Mouse (Mus musculus) erythroid progenitor cell, adult 5-6 weeks (primary cell): ENCODE results near the gene Rheb. TPM values are rescaled to one million over a fixed set of nuclear protein-coding genes. Genes with fewer than 3 reads are reported as not detected.
"Not testable (repeated sequence)": the region's sequence is repeated elsewhere in the genome, so short reads cannot be mapped to it uniquely, and the experiment has no call there.

ENCODE experiments used
- ATAC-seq: replicated peaks from 2 replicates; pipeline ENCODE4 v1.8.0; 2016; ENCODE audit warnings: moderate number of reproducible peaks, mild to moderate bottlenecking, moderate TSS enrichment, inconsistent platforms; ENCODE audit not compliant: poor library complexity, low FRiP score, severe bottlenecking
- total RNA-seq, 2 experiments: library from RNA; stranded (forward) in 1 of 2; stranded (reverse) in 1 of 2; fragments of 150-400 nt in 1 of 2; fragments of 186-747, 209-891 nt in 1 of 2; gene quantifications; 2 replicates each; pipeline versions ENCODE4 v1.2.3 to v1.2.4; 2015 to 2017; ENCODE audit warnings: low replicate concordance in 2 of 2

Rheb gene
- total RNA-seq (2015; ENCODE audit: low replicate concordance) (70.8 and 75.0 TPM in 2 replicates), total RNA-seq (2017; ENCODE audit: low replicate concordance) (37.6 and 73.3 TPM in 2 replicates)

DNA sequence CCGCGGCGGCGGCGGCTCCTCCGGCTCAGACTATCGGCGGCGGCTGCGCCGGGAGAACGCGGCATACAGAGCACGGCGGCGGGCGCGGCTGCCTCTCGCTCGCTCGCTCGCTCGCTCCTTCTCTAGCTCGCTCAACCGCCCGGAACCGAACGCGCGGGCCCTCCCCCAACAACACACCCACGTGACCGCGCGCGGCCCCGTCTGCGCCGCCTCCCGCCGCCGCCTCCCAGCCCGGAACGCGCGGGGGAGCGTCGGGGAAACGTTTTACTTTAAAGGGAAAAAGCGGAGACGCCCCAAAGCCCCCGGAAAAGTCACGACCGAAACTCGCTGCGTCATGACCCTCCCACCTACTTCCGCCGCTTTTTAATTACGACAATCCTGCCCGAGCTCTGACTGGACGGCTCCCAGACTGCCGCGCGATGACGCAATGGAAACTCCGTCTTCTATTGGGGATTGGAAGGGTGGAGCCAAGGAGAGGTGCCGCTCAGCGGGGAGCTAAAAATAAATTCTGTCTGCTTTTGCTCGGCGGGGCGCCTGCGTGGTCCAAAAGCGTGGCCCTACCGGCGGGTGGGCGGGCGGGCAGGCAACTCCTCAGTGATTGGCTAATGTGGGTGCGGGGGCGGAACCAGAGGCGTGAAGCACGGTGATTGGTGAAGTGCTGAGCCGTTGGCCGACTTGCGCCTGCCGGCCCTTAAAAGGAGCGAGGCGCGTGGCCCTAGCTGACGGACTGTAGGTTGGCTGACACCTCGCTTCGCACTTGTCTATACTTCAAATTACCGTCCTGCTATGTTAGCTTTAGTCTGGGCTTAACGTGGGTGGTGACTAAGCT, at the start of gene Rheb:
Gene Rheb (minus strand): TSS at position 351 of the 829 bp plus-strand sequence.
- ATAC-seq = peak; percentile 88

DNA sequence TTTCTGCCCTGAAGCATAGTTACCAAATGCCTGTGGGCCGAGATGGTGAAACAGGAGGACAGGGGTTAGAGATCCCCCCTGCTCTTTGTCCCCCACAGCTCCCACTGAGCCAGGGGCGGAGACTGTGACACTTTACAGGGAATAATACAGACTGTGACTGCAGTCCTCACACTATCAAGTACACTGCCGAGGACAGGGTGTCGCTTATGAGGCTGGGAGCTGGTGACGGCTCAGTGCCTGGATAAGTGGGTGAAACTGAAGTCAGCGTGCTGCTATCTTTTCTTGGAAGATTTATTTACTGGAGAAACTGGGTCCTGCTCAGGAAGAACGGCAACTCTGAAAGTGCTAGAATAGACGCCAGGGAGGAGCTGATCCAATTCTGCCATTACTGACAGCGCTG, 47.4 kb upstream of the Rheb start:
- ATAC-seq = no peak

DNA sequence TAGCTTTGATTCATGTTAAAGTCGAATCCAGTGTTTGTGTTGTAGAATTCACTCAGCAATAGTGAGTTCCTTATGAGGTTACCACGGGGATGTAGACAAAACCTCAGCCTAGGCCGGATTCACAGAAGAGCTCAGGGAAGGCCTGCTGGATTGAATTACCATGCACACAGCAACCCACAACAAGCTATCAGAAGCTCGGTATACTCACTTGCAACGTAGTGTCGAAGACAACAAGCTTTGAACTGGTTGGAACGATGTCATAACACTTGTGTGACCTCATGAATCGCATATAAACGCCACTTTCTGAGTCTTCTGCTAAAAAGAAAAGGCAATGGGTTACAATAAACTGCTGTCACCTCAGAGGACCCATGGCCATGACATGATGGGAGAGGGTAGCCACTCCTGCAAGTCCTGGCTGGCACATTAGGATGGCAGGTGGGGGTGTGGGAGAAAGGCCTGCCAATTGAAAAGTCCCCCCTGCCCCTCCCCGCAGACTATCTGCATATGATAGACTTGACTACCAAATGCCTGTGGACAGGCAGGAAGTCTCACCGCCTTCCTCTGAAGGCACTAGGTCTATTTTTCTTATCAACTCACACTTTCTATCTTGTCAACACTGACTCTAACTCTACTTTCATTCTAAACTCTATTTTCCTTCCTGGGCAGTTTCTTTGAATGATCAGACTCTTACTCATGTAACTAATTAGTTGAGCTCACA, 46.6 kb upstream of the Rheb start:
- ATAC-seq = no peak

DNA sequence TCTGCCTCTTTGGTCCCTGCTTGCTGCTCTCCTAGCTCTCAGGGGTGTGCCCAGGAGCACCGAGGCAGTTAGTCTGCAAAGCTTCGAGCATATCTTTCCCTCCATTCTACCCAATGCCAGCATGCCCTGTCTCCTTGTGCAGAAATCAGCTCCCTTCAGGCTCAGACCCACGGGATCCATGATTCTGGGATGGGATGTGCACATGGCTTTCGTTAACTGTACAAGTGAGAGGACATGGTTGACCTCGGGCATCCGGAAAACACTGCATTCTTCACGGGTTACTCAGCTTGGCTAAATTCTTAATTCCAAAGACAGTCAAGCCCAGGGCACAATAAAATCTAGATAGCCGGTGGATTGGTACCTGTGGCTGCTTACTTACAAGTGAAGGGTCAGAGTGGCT, 44.8 kb upstream of the Rheb start:
- ATAC-seq = no peak

DNA sequence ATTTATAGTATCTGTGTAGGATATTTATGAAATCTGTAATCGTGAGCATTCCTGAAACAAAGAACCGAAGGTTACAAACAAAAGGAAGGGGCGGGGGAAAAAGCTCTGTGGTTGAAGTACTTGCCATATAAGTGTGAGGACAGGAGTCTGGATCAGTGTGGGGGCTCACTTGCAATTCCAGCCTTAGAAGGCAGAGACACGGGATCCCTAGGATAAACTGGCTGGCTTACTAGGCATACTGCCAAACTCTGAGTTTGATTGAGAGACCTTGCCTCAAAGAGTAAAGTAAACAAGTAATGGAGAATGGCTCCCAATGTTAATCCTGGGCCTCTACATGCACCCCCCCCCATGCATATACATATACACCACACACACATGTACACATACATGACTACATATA, 36.3 kb upstream of the Rheb start:
- ATAC-seq = no peak

DNA sequence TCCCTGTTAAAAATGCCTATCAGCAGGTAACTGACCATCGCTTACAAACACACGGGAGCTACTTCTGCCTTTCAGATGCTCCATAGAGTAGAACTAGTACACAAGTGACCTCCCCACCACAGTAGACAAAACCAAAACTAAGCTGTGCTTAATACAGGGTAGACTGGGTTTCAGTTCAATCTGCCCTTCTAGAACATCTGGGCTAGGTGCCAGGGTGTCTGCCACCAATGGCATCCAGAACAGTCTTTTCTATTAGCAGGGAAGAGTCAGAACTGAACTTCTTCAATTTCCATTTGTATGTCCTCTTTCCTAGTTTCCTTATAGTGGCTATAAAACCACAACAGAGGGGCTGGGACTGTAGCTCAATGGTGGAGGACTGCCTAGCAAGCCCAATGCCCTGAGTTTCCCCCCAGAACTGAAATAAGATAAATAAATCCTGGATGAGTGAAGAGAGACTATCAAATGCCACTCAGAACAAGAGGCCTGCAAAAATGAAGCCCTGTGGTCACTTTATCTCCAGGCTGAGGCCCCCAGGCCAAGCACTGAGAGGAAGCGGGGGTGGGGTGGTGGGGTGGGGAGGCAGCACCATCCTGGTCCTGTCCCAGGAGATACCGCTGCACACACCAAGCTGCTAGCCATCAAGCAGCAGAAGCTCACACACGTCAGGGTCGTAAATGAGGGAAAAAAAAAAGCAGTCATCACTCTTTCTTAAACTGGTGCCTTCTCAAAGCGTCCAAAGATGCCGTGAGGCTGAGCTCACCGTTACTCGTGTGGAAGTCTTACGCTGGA, 35.6 kb upstream of the Rheb start:
- no peak for ATAC-seq

DNA sequence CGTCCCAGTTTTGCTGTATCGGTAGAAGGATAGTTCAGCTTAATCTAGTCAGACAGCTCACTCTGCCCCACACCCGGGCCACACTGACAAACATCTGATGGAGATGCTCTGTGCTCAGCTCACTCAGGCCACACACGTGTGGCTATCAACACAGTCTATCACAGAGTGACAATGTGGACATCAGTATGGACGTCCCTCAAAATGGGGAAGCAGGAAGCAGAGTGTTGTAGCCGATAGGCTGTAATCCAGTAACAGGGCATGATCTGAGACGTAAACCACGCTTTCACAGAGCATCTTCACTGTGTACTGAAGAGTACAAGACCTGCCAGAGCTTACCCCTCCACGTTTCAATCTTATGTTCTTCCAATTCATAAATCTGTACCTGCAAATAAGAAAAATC, 34.2 kb upstream of the Rheb start:
- ATAC-seq = no peak

DNA sequence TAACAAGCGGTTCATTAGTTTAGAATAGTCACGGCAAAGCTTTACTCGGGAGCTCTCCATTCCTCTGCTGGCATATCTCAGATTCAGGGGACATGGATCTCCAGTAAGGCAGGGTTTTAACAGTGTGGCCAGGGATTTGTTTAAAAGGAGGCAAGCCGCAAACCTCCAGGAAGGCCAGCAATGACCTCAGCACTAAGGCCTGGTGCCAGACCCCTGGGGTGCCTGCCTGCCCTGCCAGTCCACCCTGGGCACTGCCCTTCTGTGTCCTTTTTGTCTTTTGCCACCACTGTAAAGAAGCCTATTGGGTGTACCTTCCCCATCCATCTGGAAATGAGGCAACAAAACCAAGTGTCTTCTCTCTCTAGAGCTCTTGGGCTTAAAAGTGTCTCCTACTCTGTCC, 31.7 kb upstream of the Rheb start:
- ATAC-seq = no peak

DNA sequence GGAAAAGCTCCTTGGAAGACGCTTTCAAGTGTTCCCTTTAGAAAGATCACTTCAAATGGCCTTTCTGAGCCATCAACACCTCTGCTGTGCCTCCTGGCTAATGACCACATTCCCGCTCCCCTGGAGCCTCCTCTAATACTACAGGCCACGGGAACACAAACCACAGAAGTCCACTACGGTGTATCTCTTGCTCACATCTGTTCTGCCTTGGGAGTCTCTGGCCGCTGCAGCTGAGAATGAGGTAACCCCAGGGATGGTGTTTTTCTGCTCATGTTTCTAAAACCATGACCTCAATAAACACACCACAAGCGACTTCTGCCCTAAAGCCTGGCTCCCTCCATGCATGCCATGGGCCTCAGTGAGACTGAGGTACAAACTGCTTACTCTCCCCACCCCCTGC, 30.8 kb upstream of the Rheb start:
- ATAC-seq = no peak

DNA sequence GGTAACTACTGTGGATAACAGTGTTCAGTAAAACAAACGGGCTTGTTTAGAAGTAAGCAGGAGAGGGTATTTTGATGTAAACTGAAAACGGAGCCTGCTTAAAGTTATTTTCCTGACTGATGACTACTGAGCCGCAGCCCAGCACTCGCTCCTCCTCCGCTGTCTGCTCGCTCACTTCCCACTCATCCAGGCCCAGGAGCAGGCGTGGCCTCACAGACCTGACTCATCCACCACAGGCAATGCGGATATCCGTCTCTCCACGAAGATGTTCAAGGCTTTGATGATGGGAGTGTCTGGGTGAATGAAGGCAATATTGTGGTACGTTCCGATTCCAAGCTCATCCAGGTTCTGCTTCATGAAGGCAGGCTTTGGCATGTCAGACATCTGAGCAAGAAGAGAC, 28.9 kb upstream of the Rheb start:
- ATAC-seq = no peak

DNA sequence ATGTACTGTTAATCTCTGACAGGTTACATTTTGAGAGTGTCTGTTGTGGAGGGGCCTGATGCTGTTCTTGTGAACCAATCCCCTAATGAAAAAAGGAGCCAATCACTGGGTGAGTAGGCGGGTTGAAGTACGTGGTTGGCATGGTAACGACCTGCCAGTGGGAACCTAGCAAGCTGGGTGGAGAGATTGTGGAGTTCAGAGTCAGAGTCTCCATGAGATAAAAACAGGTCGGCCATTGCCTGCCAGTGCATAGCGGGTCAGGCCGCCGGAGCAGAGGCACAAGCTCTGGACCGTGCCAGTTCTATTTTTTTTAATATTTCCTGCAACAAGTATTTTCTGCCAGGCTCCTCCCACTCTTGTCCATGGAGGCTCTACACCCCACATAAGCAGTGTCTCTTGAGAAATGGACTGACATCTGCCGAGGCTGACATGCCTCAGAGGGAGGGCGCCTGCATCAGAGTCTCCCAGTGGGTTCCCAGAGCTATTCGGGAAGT, 27.4 kb upstream of the Rheb start:
- ATAC-seq = peak; percentile 72

DNA sequence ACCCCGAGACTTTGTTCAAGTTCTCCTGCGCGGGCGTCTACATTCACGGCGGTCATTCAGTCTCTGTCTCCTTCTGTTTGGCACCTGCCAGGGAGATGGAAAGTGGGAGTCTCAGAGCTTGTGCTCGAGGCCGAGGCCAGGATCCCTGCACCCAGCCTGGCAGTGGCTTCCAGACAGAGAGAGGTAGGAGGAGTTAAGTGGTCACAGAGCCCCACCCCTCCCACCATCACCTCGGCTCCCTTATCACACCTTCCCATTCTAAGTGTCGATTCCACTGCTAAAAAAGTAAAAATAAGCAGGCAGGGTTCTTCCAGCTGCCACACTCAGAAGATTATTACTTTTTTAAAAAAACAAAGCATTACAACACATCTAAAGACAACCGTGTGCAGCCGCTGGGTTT, 21.4 kb upstream of the Rheb start:
- peak; percentile 90 for ATAC-seq

DNA sequence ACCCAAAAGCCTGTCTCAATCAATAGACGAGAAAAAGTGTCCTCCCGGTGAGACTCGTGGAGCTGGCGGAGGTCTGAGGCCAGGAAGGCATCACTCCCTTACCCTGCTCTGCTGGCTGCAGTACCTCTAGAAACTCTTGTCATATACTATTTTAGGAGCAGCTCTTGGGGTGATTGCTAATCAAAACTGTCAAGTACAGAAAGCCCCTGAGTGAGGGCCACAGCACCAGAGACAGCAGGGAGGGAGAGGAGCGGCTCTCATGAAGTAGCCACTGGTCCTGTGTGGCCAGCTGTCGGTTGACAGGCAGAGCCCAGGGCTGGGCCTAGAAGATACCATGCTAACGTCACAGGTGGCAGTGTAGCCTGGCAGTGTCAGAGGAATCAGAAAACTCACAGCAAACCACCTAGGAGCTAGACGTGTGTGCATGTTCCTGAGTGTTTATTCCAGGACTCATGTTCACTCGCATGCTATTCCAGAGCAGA, 19.1 kb upstream of the Rheb start:
- ATAC-seq = no peak

DNA sequence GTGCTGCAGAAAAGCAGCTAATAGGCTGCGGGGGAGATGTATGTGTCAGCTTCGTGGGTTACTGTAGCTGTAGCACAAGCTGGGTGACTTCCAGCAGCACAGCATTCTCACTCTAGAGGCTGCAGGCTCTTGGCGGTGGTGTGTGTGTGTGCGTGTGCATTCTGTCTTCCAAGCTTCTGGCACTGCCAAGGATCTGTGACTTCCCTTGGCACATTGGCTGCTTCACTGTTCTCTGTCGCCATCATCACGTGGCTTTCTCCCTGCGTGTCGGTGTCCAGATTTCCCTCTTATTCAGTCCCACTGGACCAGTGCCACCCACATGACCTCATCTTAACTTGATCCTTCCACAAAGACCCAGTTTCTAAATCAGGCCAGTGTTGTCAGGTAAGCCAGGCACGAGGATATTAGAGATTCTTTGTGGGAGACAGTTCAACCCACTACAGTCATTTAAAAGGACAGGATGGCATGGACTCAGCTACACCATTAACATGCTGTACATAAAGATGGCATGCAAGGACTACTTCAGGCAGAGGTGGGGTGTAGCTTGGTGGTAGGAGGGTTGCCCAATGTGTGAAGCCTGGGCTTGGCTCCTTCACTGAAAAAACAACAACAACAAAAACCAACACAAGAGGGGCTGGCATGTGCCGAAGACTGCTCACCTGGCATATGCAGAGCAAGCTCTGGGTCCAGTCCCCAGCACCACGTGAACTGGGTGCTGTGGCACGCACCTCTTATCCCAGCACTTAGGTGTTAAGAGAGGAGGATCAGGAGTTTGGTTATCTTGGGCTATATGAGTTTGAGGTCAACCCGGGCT, 18.4 kb upstream of the Rheb start:
- no peak for ATAC-seq

DNA sequence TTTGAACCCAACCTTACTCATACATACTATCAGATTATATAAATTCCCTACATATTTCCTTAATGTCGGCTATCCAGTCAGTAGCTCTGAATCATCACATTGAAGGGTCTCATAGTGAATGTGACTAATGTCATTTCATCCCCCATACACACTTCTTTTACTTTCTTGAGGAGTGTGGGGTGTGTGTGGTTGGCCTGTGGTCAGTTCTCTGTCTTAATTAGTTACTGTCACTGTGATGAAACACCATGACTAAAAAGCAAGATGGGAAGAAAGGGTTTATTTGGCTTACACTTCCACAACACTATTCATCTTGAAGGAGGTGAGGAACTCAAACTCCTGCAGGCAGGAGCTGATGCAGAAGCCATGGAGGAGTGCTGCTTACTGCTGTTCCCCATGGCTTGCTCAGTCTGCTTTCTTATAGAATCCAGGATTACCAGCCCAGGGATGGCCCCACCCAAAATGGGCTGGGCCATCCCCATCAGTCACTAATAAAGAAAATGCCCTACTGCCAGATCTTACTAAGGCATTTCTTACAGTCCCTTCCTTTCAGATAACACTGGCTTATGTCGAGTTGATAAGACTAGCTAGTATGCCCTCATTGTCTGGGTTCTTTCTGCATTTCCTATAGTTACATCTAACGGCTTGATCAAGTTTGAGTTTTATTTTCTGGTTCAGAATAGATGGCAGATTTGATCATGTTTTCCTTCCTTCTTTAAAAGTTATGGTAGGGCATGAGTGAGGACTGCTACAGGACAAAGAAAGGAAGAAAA, 17.5 kb upstream of the Rheb start:
- ATAC-seq = peak; percentile 40; the same call in 1 of the 2 replicates

DNA sequence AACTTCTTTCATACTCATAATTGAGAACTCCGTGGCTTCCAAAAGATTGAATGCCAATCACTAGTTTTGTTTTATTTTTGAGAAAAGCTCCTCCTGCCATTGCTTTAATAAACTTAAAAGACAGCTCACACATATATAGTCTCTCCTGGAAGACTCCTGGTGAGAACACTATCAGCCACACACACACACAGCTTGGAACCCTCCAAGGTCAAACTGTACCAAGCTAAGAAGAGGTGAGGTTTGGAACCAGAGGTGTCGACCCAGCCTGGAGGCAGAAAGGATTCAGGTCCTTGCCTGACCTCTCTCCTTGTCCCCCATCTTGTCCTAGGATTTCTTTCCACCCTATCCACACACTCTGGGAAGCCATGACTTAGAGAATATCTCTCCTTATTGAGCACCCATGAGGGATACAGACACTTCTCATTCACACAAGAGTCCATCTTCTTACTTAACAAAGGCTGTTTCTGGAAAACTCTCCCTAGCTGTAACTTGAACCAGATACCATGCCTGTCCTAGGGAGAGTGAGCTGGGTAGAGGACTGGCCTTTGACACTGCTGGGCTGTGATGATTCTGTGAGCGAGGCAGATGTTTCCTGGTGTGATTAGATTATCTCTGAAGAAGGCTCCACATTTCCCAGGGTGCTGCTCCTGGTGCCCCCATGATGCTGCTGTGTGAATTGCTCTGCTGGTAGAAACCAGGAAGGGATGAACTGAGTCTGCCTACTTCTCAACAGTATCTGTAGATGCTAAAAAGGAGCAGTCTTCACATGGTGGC, 12.6 kb upstream of the Rheb start:
- peak; percentile 87 for ATAC-seq

DNA sequence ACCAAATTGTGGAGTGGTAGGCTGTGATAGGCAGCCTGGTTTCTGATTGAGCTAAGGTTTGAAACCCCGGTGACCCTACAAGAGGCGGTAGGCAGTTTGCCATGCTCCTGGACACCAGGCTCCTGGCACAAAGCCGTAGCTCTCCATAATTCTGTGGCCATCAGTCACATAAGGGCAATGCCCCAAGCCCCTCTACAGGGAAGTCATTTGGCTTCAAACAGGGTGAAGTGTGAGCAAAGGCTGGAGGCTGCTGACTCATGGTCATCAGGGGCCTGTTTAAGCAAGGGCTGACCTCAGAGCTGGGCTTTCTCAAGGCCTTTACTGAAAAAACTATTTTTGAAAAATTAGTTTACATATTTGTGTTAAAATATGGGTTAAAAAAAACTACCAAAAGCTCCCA, 11.8 kb upstream of the Rheb start:
- ATAC-seq = peak; percentile 53; the same call in 1 of the 2 replicates

DNA sequence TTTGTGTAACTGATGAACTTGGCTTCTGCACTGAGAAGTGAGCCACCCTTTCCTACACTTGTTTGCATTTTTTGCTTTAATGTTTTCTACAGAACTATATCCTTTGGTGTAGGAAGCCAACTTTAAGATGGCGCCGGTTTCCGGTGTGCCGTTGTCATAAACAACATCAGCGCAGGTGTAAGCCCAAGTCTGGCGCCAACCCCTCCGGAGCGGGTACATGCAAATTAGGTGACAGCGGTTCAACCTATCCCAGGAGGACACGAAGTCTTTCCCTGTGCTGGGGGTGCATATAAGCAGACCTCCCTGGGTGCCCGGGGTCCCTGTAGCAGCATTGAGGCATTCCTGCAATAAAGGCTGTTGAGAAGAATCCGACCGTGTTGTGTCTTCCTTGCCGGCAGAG, 5.8 kb upstream of the Rheb start:
- ATAC-seq = not testable (repeated sequence)
